Mouse (Mus musculus): ENCODE measurements around the gene Txnrd2.
A peak's percentile ranks its signal among the peaks of the same experiment; 100 is the strongest.

Txnrd2 gene

GRCm38 (mm10) chr16:18490281-18490680 lies 64.1 kb downstream of the Txnrd2 start:
- DNase-seq (ENCODE audit: low spot score), result no peak

GRCm38 (mm10) chr16:18490894-18491293 lies 64.7 kb downstream of the Txnrd2 start:
- DNase-seq (ENCODE audit: low spot score), result no peak

- no peak for DNase-seq (ENCODE audit: low spot score)
These were observed 71.8 kb downstream of the Txnrd2 start for GRCm38 (mm10) chr16:18497865-18498515.

GRCm38 (mm10) chr16:18498558-18498990 lies 72.4 kb downstream of the Txnrd2 start, which contains the start of the genes Gnb1l and Rtl10:
Gene Gnb1l, plus strand, starts transcription at chr16:18498713.
Gene Rtl10, plus strand, starts transcription at chr16:18498901.
- peak; percentile 95 for DNase-seq (ENCODE audit: low spot score)

- DNase-seq (ENCODE audit: low spot score), result no peak
These were observed 72.8 kb downstream of the Txnrd2 start for GRCm38 (mm10) chr16:18498996-18499395.

- no peak for DNase-seq (ENCODE audit: low spot score)
These were observed 75.3 kb downstream of the Txnrd2 start for GRCm38 (mm10) chr16:18501531-18501930.

GRCm38 (mm10) chr16:18503566-18504342 lies 77.6 kb downstream of the Txnrd2 start:
- no peak for DNase-seq (ENCODE audit: low spot score)

- no peak for DNase-seq (ENCODE audit: low spot score)
These were observed 80.5 kb downstream of the Txnrd2 start for GRCm38 (mm10) chr16:18506524-18507199.

- DNase-seq (ENCODE audit: low spot score), result no peak
These were observed 81.0 kb downstream of the Txnrd2 start for GRCm38 (mm10) chr16:18507200-18507549.

- no peak for DNase-seq (ENCODE audit: low spot score)
These were observed 85.6 kb downstream of the Txnrd2 start for GRCm38 (mm10) chr16:18511741-18512140.

- no peak for DNase-seq (ENCODE audit: low spot score)
These were observed 87.3 kb downstream of the Txnrd2 start for GRCm38 (mm10) chr16:18513508-18513907.

- peak; percentile 3 for DNase-seq (ENCODE audit: low spot score)
These were observed 91.9 kb downstream of the Txnrd2 start for GRCm38 (mm10) chr16:18518091-18518490.

GRCm38 (mm10) chr16:18523563-18524245 lies 97.5 kb downstream of the Txnrd2 start:
- no peak for DNase-seq (ENCODE audit: low spot score)

- DNase-seq (ENCODE audit: low spot score), result no peak
These were observed 102.5 kb downstream of the Txnrd2 start for GRCm38 (mm10) chr16:18528656-18529055.
